Mouse (Mus musculus): ENCODE results near the gene Taf10. TPM values are rescaled to one million over a fixed set of nuclear protein-coding genes. Genes with fewer than 3 reads are reported as not detected.

Taf10 gene
- 411 and 429 TPM in 2 replicates for polyA plus RNA-seq (2012; ENCODE audit: insufficient read depth, low replicate concordance)

GRCm38 (mm10) chr7:105743926-105744590 is at the start of gene Taf10:
TSS of gene Taf10 (minus strand) at chr7:105744361.
- H3K4me1 ChIP-seq = peaks cover 55% of the 10 kb centered on the region
- no peaks in the 10 kb centered on the region for H3K27me3 ChIP-seq (replicated peaks)
- H3K36me3 ChIP-seq (replicated peaks; ENCODE audit: low read length) = peaks cover 81% of the 10 kb centered on the region
- no peak for TF ChIP-seq FLI1 (IDR thresholded peaks at IDR 0.05; ENCODE audit: low read length)
- TF ChIP-seq GATA1 (IDR thresholded peaks at IDR 0.05; ENCODE audit: borderline replicate concordance, low read length) = no peak
- H3K9me3 ChIP-seq = no peaks in the 10 kb centered on the region
- peak within 1 kb of the TSS; percentile 98 for H3K4me3 ChIP-seq (replicated peaks)

- Histone ChIP-seq H3K27me3 (replicated peaks) (peaks cover 43% of the 10 kb centered on the region), H3K9me3 (peaks cover 6% of the 10 kb centered on the region), H3K4me1 (peaks cover 11% of the 10 kb centered on the region), H3K36me3 (replicated peaks; ENCODE audit: low read length) (no peaks in the 10 kb centered on the region), H3K4me3 (replicated peaks) (no peak overlapping the region)
- TF ChIP-seq FLI1 (IDR thresholded peaks at IDR 0.05; ENCODE audit: low read length) (no peak), GATA1 (IDR thresholded peaks at IDR 0.05; ENCODE audit: borderline replicate concordance, low read length) (no peak)
Observed at GRCm38 (mm10) chr7:105793701-105794100, 49.5 kb upstream of the Taf10 start.

- H3K27me3 ChIP-seq (replicated peaks) = peaks cover 60% of the 10 kb centered on the region
- TF ChIP-seq FLI1 (IDR thresholded peaks at IDR 0.05; ENCODE audit: low read length) (no peak), GATA1 (IDR thresholded peaks at IDR 0.05; ENCODE audit: borderline replicate concordance, low read length) (no peak)
- H3K4me3 ChIP-seq (replicated peaks) = no peak overlapping the region
- peaks cover 25% of the 10 kb centered on the region for H3K4me1 ChIP-seq
- H3K9me3 ChIP-seq = peaks cover 9% of the 10 kb centered on the region
- H3K36me3 ChIP-seq (replicated peaks; ENCODE audit: low read length) = no peaks in the 10 kb centered on the region
Observed at GRCm38 (mm10) chr7:105791147-105791546, 47.0 kb upstream of the Taf10 start.

GRCm38 (mm10) chr7:105787285-105788140 is 43.4 kb upstream of the Taf10 start, which contains the start of gene Dchs1:
TSS of gene Dchs1 (minus strand) at chr7:105787654.
- no peaks in the 10 kb centered on the region for H3K36me3 ChIP-seq (replicated peaks; ENCODE audit: low read length)
- H3K4me3 ChIP-seq (replicated peaks) = peak within 1 kb of the TSS; percentile 87
- peaks cover 3% of the 10 kb centered on the region; the same call in 1 of the 2 replicates for H3K9me3 ChIP-seq
- peaks cover 91% of the 10 kb centered on the region for H3K27me3 ChIP-seq (replicated peaks)
- peaks cover 27% of the 10 kb centered on the region for H3K4me1 ChIP-seq
- TF ChIP-seq FLI1 (IDR thresholded peaks at IDR 0.05; ENCODE audit: low read length) = no peak
- TF ChIP-seq GATA1 (IDR thresholded peaks at IDR 0.05; ENCODE audit: borderline replicate concordance, low read length) = no peak

GRCm38 (mm10) chr7:105786506-105787284 is 42.5 kb upstream of the Taf10 start:
- peak overlapping the region; percentile 87 for H3K4me3 ChIP-seq (replicated peaks)
- peaks cover 95% of the 10 kb centered on the region for H3K27me3 ChIP-seq (replicated peaks)
- H3K9me3 ChIP-seq = peaks cover 3% of the 10 kb centered on the region; the same call in 1 of the 2 replicates
- TF ChIP-seq FLI1 (IDR thresholded peaks at IDR 0.05; ENCODE audit: low read length) (no peak), GATA1 (IDR thresholded peaks at IDR 0.05; ENCODE audit: borderline replicate concordance, low read length) (no peak)
- peaks cover 31% of the 10 kb centered on the region for H3K4me1 ChIP-seq
- H3K36me3 ChIP-seq (replicated peaks; ENCODE audit: low read length) = no peaks in the 10 kb centered on the region

- peaks cover 30% of the 10 kb centered on the region for H3K4me1 ChIP-seq
- H3K27me3 ChIP-seq (replicated peaks) = peaks cover 91% of the 10 kb centered on the region
- H3K36me3 ChIP-seq (replicated peaks; ENCODE audit: low read length) = no peaks in the 10 kb centered on the region
- no peak overlapping the region for H3K4me3 ChIP-seq (replicated peaks)
- H3K9me3 ChIP-seq = 0 out of 2 replicates have a peak, but pooled peaks cover 3% of the 10 kb centered on the region
- TF ChIP-seq FLI1 (IDR thresholded peaks at IDR 0.05; ENCODE audit: low read length) (no peak), GATA1 (IDR thresholded peaks at IDR 0.05; ENCODE audit: borderline replicate concordance, low read length) (no peak)
Observed at GRCm38 (mm10) chr7:105784556-105784955, 40.4 kb upstream of the Taf10 start.

- TF ChIP-seq GATA1 (IDR thresholded peaks at IDR 0.05; ENCODE audit: borderline replicate concordance, low read length) (no peak), FLI1 (IDR thresholded peaks at IDR 0.05; ENCODE audit: low read length) (no peak)
- H3K9me3 ChIP-seq = 0 out of 2 replicates have a peak, but pooled peaks cover 3% of the 10 kb centered on the region
- H3K36me3 ChIP-seq (replicated peaks; ENCODE audit: low read length) = no peaks in the 10 kb centered on the region
- peaks cover 37% of the 10 kb centered on the region for H3K4me1 ChIP-seq
- peaks cover 88% of the 10 kb centered on the region for H3K27me3 ChIP-seq (replicated peaks)
- H3K4me3 ChIP-seq (replicated peaks) = no peak overlapping the region
Observed at GRCm38 (mm10) chr7:105783861-105784260, 39.7 kb upstream of the Taf10 start.

- Histone ChIP-seq H3K4me1 (peaks cover 42% of the 10 kb centered on the region), H3K27me3 (replicated peaks) (peaks cover 65% of the 10 kb centered on the region), H3K9me3 (no peaks in the 10 kb centered on the region), H3K36me3 (replicated peaks; ENCODE audit: low read length) (no peaks in the 10 kb centered on the region), H3K4me3 (replicated peaks) (peak overlapping the region; percentile 68)
- TF ChIP-seq FLI1 (IDR thresholded peaks at IDR 0.05; ENCODE audit: low read length) (no peak), GATA1 (IDR thresholded peaks at IDR 0.05; ENCODE audit: borderline replicate concordance, low read length) (no peak)
Observed at GRCm38 (mm10) chr7:105778553-105779265, 34.5 kb upstream of the Taf10 start.

All from megakaryocyte, embryonic 14.5 days (primary cell).